Mouse (Mus musculus) left cerebral cortex, adult 8-10 months (tissue): ENCODE measurements at regions not wholly inside any gene's neighbourhood (a gene's known extent, or its start where the extent isn't known, plus 50 kb on each side); places are given as distances from the start of the nearest gene placed in this dataset.

Experiments
- DNase-seq, 2 experiments: peaks; one replicate each; pipeline ENCODE4 v3.0.0; 2022; ENCODE audit warnings: low spot score in 2 of 2

- DNase-seq, result peak in 1 of 2 experiments; percentile 8
Observed at GRCm38 (mm10) chr15:47485794-47486193, 6398.9 kb upstream of the Gm7489 start.

GRCm38 (mm10) chr15:47521919-47522318 lies 6362.8 kb upstream of the Gm7489 start:
- DNase-seq, result no peak
